Mouse (Mus musculus) CH12.LX (cell line): ENCODE results near the gene Cntrob. TPM values are rescaled to one million over a fixed set of nuclear protein-coding genes. Genes with fewer than 3 reads are reported as not detected.

Source experiments
- DNase-seq: peaks from one replicate; pipeline ENCODE4 v3.0.0-alpha.2; 2013; ENCODE audit errors: extremely low read depth
- H3K27ac ChIP-seq: 2 replicates; pipeline ENCODE4 v1.5.1; 2012; ENCODE audit warnings: low read depth, mild to moderate bottlenecking, control low read depth, moderate library complexity; ENCODE audit not compliant: insufficient read depth
- H3K27me3 ChIP-seq: replicated peaks from 2 replicates; pipeline ENCODE3; 2012; ENCODE audit warnings: inconsistent platforms
- H3K36me3 ChIP-seq, 2 experiments: replicated peaks in 1 of 2; 2 replicates each; pipeline versions ENCODE3 to v1.6.1; 2012; ENCODE audit warnings: inconsistent platforms in 1 of 2, low read length in 1 of 2, mild to moderate bottlenecking in 1 of 2, mixed read lengths in 1 of 2, moderate library complexity in 1 of 2; ENCODE audit not compliant: control insufficient read depth in 1 of 2, insufficient read depth in 1 of 2
- H3K4me1 ChIP-seq, 2 experiments: 2 replicates each; pipeline ENCODE4 v1.6.1; 2012; ENCODE audit warnings: inconsistent platforms in 1 of 2, moderate library complexity in 1 of 2; ENCODE audit not compliant: insufficient read depth in 2 of 2, control insufficient read depth in 1 of 2
- H3K4me2 ChIP-seq: 2 replicates; pipeline ENCODE4 v1.6.1; 2012; ENCODE audit warnings: low read depth, mild to moderate bottlenecking, control low read depth; ENCODE audit not compliant: poor library complexity, insufficient read depth, severe bottlenecking
- H3K4me3 ChIP-seq, 3 experiments: fragments of 150-350 bp in 1 of 3; sonication (generic) in 1 of 3; replicated peaks in 1 of 3; 2 replicates each; pipeline versions ENCODE3 to v1.5.1; 2011 to 2012; ENCODE audit warnings: low read depth in 2 of 3, low read length in 2 of 3, mild to moderate bottlenecking in 2 of 3, moderate library complexity in 2 of 3, control low read depth in 1 of 3, improper control_type of control experiment in 1 of 3, inconsistent platforms in 1 of 3, mixed read lengths in 1 of 3; ENCODE audit not compliant: poor library complexity in 1 of 3
- H3K79me2 ChIP-seq: replicated peaks from 2 replicates; pipeline ENCODE4 v1.6.1; 2012; ENCODE audit warnings: mild to moderate bottlenecking, moderate library complexity; ENCODE audit not compliant: control insufficient read depth, poor library complexity, insufficient read depth, severe bottlenecking; ENCODE audit errors: extremely low read depth
- H3K9ac ChIP-seq: 2 replicates; pipeline ENCODE4 v1.6.1; 2012; ENCODE audit warnings: low read depth, mild to moderate bottlenecking, control low read depth, moderate library complexity; ENCODE audit not compliant: insufficient read depth
- H3K9me3 ChIP-seq: replicated peaks from 2 replicates; pipeline ENCODE3; 2012; ENCODE audit warnings: low read length, inconsistent platforms, mixed read lengths
- CHD1 ChIP-seq: IDR thresholded peaks from 2 replicates; pipeline ENCODE4 v1.6.1; 2012; ENCODE audit warnings: low read depth, low read length, improper control_type of control experiment, inconsistent platforms
- CHD2 ChIP-seq: IDR thresholded peaks from 2 replicates; pipeline ENCODE4 v1.6.1; 2011; ENCODE audit warnings: low read length, improper control_type of control experiment
- CTCF ChIP-seq, 2 experiments: IDR thresholded peaks in 1 of 2; conservative IDR thresholded peaks in 1 of 2; 2 replicates each; pipeline ENCODE4 v1.5.1; 2011 to 2012; ENCODE audit warnings: low read depth in 2 of 2, low read length in 2 of 2, improper control_type of control experiment in 1 of 2, inconsistent platforms in 1 of 2, mild to moderate bottlenecking in 1 of 2, moderate library complexity in 1 of 2
- ELF1 ChIP-seq: IDR thresholded peaks from 2 replicates; pipeline ENCODE4 v1.6.1; 2014; ENCODE audit warnings: low read depth, mild to moderate bottlenecking, inconsistent platforms, low read length, improper control_type of control experiment
- HCFC1 ChIP-seq: IDR thresholded peaks from 2 replicates; pipeline ENCODE4 v1.6.1; 2012; ENCODE audit warnings: low read depth, mild to moderate bottlenecking, inconsistent platforms, low read length, improper control_type of control experiment
- IRF4 ChIP-seq: IDR thresholded peaks from 2 replicates; pipeline ENCODE4 v1.6.1; 2014; ENCODE audit warnings: low read depth, mild to moderate bottlenecking, inconsistent platforms, low read length, improper control_type of control experiment
- JUN ChIP-seq: IDR thresholded peaks from 2 replicates; pipeline ENCODE4 v1.6.1; 2011; ENCODE audit warnings: low read depth, mild to moderate bottlenecking, low read length, improper control_type of control experiment, moderate library complexity; ENCODE audit not compliant: insufficient read depth
- JUND ChIP-seq: conservative IDR thresholded peaks from 2 replicates; pipeline ENCODE4 v1.6.1; 2011; ENCODE audit warnings: low read depth, low read length, improper control_type of control experiment
- KAT2A ChIP-seq: IDR thresholded peaks from 2 replicates; pipeline ENCODE4 v1.6.1; 2012; ENCODE audit warnings: low read length, improper control_type of control experiment, inconsistent platforms; ENCODE audit not compliant: insufficient replicate concordance
- MAZ ChIP-seq: IDR thresholded peaks from 2 replicates; pipeline ENCODE4 v1.6.1; 2012; ENCODE audit warnings: low read depth, mild to moderate bottlenecking, inconsistent platforms, low read length, improper control_type of control experiment, moderate library complexity
- MEF2A ChIP-seq: IDR thresholded peaks from 2 replicates; pipeline ENCODE4 v1.6.1; 2014; ENCODE audit warnings: low read depth, mild to moderate bottlenecking, inconsistent platforms, low read length, improper control_type of control experiment, borderline replicate concordance
- MXI1 ChIP-seq: IDR thresholded peaks from 2 replicates; pipeline ENCODE4 v1.6.1; 2011; ENCODE audit warnings: mild to moderate bottlenecking, low read depth, low read length, improper control_type of control experiment
- MYC ChIP-seq: IDR thresholded peaks from 2 replicates; pipeline ENCODE4 v1.6.1; 2011; ENCODE audit warnings: low read depth, mild to moderate bottlenecking, improper control_type of control experiment, low read length
- NRF1 ChIP-seq: IDR thresholded peaks from 2 replicates; pipeline ENCODE4 v1.6.1; 2014; ENCODE audit warnings: low read depth, mild to moderate bottlenecking, inconsistent platforms, low read length, improper control_type of control experiment, moderate library complexity
- POLR2A ChIP-seq: IDR thresholded peaks from 2 replicates; pipeline ENCODE4 v1.6.1; 2011; ENCODE audit warnings: low read depth, mild to moderate bottlenecking, improper control_type of control experiment, low read length
- POLR2AphosphoS2 ChIP-seq: IDR thresholded peaks from 2 replicates; pipeline ENCODE4 v1.6.1; 2011; ENCODE audit warnings: low read depth, low read length, improper control_type of control experiment
- RCOR1 ChIP-seq: conservative IDR thresholded peaks from 2 replicates; pipeline ENCODE4 v1.6.1; 2012; ENCODE audit warnings: low read depth, mild to moderate bottlenecking, inconsistent platforms, low read length, improper control_type of control experiment
- SIN3A ChIP-seq: IDR thresholded peaks from 2 replicates; pipeline ENCODE4 v1.6.1; 2012; ENCODE audit warnings: low read length, improper control_type of control experiment, inconsistent platforms
- SMC3 ChIP-seq: IDR thresholded peaks from 2 replicates; pipeline ENCODE4 v1.6.1; 2011; ENCODE audit warnings: low read depth, low read length, improper control_type of control experiment
- TBP ChIP-seq: conservative IDR thresholded peaks from 2 replicates; pipeline ENCODE4 v1.6.1; 2011; ENCODE audit warnings: low read depth, low read length, improper control_type of control experiment
- TCF12 ChIP-seq: IDR thresholded peaks from 2 replicates; pipeline ENCODE4 v1.6.1; 2014; ENCODE audit warnings: low read depth, mild to moderate bottlenecking, inconsistent platforms, low read length, improper control_type of control experiment
- USF1 ChIP-seq: IDR thresholded peaks from 2 replicates; pipeline ENCODE4 v1.6.1; 2014; ENCODE audit warnings: low read depth, mild to moderate bottlenecking, inconsistent platforms, low read length, improper control_type of control experiment
- USF2 ChIP-seq: conservative IDR thresholded peaks from 2 replicates; pipeline ENCODE4 v1.6.1; 2011; ENCODE audit warnings: low read depth, low read length, improper control_type of control experiment
- ZMIZ1 ChIP-seq: IDR thresholded peaks from 2 replicates; pipeline ENCODE4 v1.6.1; 2012; ENCODE audit warnings: low read depth, mild to moderate bottlenecking, inconsistent platforms, low read length, improper control_type of control experiment
- ZNF384 ChIP-seq: IDR thresholded peaks from 2 replicates; pipeline ENCODE4 v1.6.1; 2012; ENCODE audit warnings: low read depth, low read length, improper control_type of control experiment, inconsistent platforms
- dilution Hi-C: fragments of 300-500 bp; cut with MboI; formaldehyde crosslinking; loops from 2 replicates; pipeline ENCODE4 v1.14.3; 2020; ENCODE audit warnings: low sequenced_read_pairs; ENCODE audit not compliant: extremely low pct_unique_long_range_greater_than_20kb, extremely low pct_ligation_motif_present
- in situ Hi-C: fragments of 300-500 bp; cut with MboI; formaldehyde crosslinking; loops from 3 replicates; pipeline ENCODE4 v1.14.3; 2019; ENCODE audit warnings: low sequenced_read_pairs, low pct_ligation_motif_present, low pct_unique_long_range_greater_than_20kb, mixed read lengths
- polyA plus RNA-seq: library from polyadenylated mRNA; unstranded; fragments of >175 nt; gene quantifications from 2 replicates; pipeline ENCODE4 v1.2.1, GENCODE M21; 2012; ENCODE audit warnings: low read depth; ENCODE audit not compliant: insufficient read length
- total RNA-seq, 2 experiments: library from RNA; depleted of rRNA; stranded (reverse); fragments of 300-350 nt in 1 of 2; fragments of >200 nt in 1 of 2; gene quantifications; 2 replicates each; pipeline ENCODE4 v1.2.3; 2012 to 2014

Cntrob gene
- total and polyA plus RNA-seq, 3 experiments, result 16.4 to 36.6 (median 18.9) TPM

DNA sequence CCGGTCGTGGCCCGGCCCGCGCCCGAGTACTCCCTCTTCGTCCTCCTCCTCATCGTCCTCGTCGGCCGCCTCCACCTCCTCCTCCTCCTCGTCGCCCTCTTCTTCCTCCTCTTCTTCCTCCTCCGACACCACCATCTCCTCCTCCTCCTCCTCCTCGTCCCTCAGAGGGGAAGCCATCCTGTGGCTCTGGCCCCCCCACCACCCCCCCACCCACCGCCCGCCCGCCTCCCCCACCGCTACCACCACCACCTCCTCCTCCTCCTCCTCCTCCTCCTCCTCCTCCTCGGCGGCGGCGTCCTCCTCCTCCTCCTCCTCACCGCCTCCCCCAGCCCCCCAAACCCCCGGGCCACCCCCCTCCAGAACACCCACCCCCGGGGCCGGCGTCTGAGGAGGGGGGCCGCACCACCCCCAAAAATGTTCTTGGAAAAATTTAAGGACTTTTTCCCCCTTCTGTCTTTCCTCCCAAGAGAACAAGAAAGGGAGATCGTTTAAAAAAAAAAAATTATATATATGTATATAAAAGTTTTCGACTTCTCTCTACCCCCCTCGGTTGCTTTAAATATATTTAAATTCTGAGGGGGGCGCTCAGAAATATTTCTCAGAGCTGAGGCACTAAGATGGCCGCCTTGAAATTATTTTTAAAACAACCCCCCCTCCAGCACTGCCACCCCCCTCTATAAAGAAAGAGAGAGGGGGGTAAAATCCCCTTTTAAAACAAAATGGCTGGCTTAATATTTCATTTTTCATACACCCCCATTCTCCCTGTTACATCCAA, 45.8 kb upstream of the Cntrob start, which contains the start of gene Chd3:
Gene Chd3 (minus strand): TSS at position 192 of the 775 bp plus-strand sequence.
- peak within 1 kb of the TSS; percentile 76 to 84 (median 78) for H3K4me3 ChIP-seq
- peaks cover 7 to 36% of the 10 kb centered on the region in 2 experiments for H3K4me1 ChIP-seq
- peak within 1 kb of the TSS; percentile 100 for H3K9ac ChIP-seq
- no peaks in the 10 kb centered on the region for H3K27me3 ChIP-seq
- in situ Hi-C loops (loop anchor here (5.0 kb wide), 2 partner anchors 37 to 102 kb away; no protein-coding TSS in a partner anchor), dilution Hi-C loops (no loop called here)
- peak within 1 kb of the TSS; percentile 49 for H3K27ac ChIP-seq
- peak; percentile 29 for DNase-seq
- H3K79me2 ChIP-seq, result peaks cover 3% of the 10 kb centered on the region; the same call in 1 of the 2 replicates
- H3K36me3 ChIP-seq, result peaks cover 7 to 38% of the 10 kb centered on the region in 2 experiments
- no peaks in the 10 kb centered on the region for H3K9me3 ChIP-seq
- peak within 1 kb of the TSS; percentile 96 for H3K4me2 ChIP-seq
- TF ChIP-seq MEF2A (peak; percentile 23; the same call in 1 of the 2 replicates), POLR2AphosphoS2 (no peak), CHD1 (peak; percentile 79; the same call in 1 of the 2 replicates), HCFC1 (0 out of 2 replicates have a peak, but pooled peaks have one; percentile 33), ZNF384 (peak; percentile 37), POLR2A (0 out of 2 replicates have a peak, but pooled peaks have one; percentile 2), MYC (no peak), MAZ (peak; percentile 87), CHD2 (0 out of 2 replicates have a peak, but pooled peaks have one; percentile 31), JUND (no peak)

DNA sequence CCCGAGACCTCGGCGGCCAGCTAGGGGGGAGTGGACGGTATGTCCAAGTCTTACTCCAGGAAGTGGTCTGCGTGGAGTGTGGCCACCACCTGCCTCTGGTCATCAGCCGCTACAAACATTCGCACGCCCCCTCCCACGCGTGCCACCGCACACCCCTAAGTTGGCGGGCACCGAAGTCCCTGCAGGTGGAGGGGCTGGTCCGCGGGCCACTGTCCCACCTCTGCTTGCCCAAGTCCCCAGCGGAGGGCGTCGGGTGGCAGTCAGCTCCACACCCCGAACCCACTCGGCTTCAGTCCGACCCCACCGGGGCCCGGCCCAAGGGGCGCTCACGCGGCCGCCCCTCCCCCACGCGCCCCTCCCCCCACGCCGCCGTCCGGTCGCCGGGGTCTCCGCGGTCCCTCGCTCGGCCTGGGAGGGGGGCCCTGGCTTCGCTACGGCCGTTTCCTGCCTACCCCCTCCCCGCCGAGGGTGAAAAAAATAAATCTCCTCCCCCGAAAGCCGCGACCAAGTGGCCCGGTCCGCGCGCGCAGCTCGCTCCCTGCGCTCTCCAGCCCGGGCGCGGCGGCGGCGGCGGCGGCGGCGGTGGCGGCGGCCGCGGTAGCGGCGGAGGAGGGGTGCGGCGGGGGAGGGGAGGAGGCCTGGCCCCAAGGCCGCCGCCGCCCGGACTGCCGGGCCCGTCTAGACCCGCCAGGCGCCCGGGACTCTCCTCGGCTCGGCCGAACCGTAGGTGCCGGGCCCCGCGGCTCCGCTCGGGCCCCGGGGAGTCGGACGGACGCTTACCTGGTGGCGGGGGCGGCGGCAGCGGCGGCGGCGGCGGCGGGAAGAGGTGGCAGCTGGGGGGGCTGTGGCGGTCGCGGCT, 45.0 kb upstream of the Cntrob start:
- DNase-seq, result peak; percentile 23
- Histone ChIP-seq H3K4me2 (peak overlapping the region; percentile 96), H3K27me3 (no peaks in the 10 kb centered on the region), H3K9ac (peak overlapping the region; percentile 100), H3K79me2 (peaks cover 3% of the 10 kb centered on the region; the same call in 1 of the 2 replicates), H3K4me1 (peaks cover 7 to 36% of the 10 kb centered on the region in 2 experiments), H3K4me3 (peak overlapping the region; percentile 76 to 84 (median 78)), H3K9me3 (no peaks in the 10 kb centered on the region), H3K27ac (peak overlapping the region; percentile 49), H3K36me3 (peaks cover 5 to 39% of the 10 kb centered on the region in 2 experiments)
- TF ChIP-seq CHD1 (no peak), ZMIZ1 (no peak), TCF12 (no peak; the same call in 1 of the 2 replicates), NRF1 (peak; percentile 58; the same call in 1 of the 2 replicates), SMC3 (no peak), USF1 (no peak), KAT2A (no peak), ELF1 (peak; percentile 25; the same call in 1 of the 2 replicates), MXI1 (no peak), TBP (no peak), USF2 (no peak), IRF4 (no peak), SIN3A (peak; percentile 57; the same call in 1 of the 2 replicates), POLR2A (peak; percentile 26; the same call in 1 of the 2 replicates), POLR2AphosphoS2 (no peak), CTCF (conservative IDR thresholded peaks at IDR 0.05 in 1 of 2, IDR thresholded peaks at IDR 0.05 in 1 of 2; ENCODE audit: low read depth in 2 of 2, low read length in 2 of 2) (no peak), CHD2 (peak; percentile 94), RCOR1 (no peak), ZNF384 (peak; percentile 79), JUN (no peak)
- in situ Hi-C loops, result loop anchor here (5.0 kb wide), 2 partner anchors 36 to 101 kb away; no protein-coding TSS in a partner anchor
- dilution Hi-C loops, result no loop called here
